Mouse (Mus musculus) liver, embryonic 14.5 days (tissue): Measurements from ENCODE around the gene Adamts8.

Experiments
- CTCF ChIP-seq: IDR thresholded peaks from 2 replicates; pipeline ENCODE4 v1.5.1; 2016; ENCODE audit warnings: antibody characterized with exemption, low read depth, control low read depth
- EP300 ChIP-seq: IDR thresholded peaks from 2 replicates; pipeline ENCODE4 v1.6.1; 2016; ENCODE audit warnings: antibody characterized with exemption, low read depth

DNA sequence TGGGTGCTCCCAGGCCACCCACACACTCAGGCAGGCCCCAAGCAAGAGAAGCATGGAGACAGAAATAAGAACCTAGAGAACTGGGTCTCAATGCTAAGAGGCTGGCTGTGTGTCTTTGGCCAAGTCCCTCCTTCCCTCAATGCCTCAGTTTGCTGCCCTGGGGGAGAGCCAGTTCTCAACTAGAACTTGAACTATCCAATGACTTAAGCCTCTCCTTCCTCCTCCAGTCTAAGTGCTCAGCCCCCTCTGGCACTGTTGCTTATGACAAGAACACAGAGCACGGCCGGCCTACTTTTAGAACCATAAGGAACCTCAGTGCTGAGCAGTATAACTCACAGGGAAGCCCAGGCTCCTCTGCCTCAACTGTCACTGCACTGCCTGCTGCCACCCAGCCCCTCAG is 28.1 kb upstream of the Adamts8 start:
- no peak for TF ChIP-seq CTCF
- TF ChIP-seq EP300: no peak
